Mouse (Mus musculus): ENCODE data around the gene Suclg2. TPM values are rescaled to one million over a fixed set of nuclear protein-coding genes. Genes with fewer than 3 reads are reported as not detected.

Gene Suclg2
- polyA plus RNA-seq, 1 experiment, result 16.2 TPM

DNA sequence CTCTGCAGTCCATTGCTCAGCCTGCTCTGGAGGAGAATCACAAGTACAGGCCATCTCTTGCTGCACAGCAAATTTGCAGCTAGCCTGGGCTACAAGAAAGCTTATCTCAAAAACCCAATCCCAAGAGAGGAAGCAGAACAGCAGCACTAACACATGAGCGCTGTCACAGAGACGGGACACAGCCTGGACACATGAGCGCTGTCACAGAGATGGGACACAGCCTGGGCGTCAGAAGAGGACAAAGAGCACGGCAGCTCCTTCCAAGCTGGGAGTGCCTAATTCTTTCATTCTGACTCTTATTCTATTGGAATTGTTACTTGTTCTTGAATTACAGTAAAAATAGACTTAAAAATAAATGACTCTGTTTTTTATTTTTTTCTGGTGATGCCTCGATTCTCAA lies 126.2 kb downstream of the Suclg2 start:
- no peak overlapping the region for H3K4me3 ChIP-seq (replicated peaks; ENCODE audit: insufficient read depth, low read depth, low read length)
- H3K27ac ChIP-seq (ENCODE audit: insufficient read depth, low read length), result no peak overlapping the region
- 96% methylated on average over 6 of the region's 6 CpGs for WGBS
- no peak for DNase-seq
- TF ChIP-seq POLR2A (IDR thresholded peaks at IDR 0.05; ENCODE audit: borderline replicate concordance, insufficient read depth, low read length) (no peak), CTCF (IDR thresholded peaks at IDR 0.05; ENCODE audit: borderline replicate concordance, insufficient read depth, low read depth, low read length) (no peak)
- H3K4me1 ChIP-seq (ENCODE audit: control insufficient read depth, insufficient read depth, low read length), result no peaks in the 10 kb centered on the region
- no peaks in the 10 kb centered on the region for H3K27me3 ChIP-seq (ENCODE audit: control insufficient read depth, insufficient read depth, low read length)

DNA sequence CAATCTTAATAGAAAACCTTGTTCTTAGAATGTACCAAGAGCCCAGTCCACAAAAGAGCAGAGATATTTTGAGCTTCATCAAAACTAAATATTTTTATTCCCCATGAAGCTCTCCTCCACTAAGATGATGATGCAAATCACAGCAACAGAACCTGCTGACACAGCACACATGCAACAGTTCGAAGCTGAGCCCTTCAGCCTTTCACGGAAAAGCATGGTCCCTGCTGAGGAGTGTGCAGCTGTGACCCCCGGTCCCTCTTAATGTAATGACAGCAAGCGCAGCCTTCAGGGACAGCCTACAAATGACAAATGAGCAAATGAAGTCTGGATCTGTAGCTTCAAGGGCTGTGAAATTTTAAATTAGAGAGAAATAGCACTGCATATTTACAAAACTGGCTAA lies 128.1 kb downstream of the Suclg2 start:
- DNase-seq, result no peak
- Histone ChIP-seq H3K4me3 (replicated peaks; ENCODE audit: insufficient read depth, low read depth, low read length) (no peak overlapping the region), H3K27me3 (ENCODE audit: control insufficient read depth, insufficient read depth, low read length) (no peaks in the 10 kb centered on the region), H3K4me1 (ENCODE audit: control insufficient read depth, insufficient read depth, low read length) (no peaks in the 10 kb centered on the region), H3K27ac (ENCODE audit: insufficient read depth, low read length) (no peak overlapping the region)
- TF ChIP-seq CTCF (IDR thresholded peaks at IDR 0.05; ENCODE audit: borderline replicate concordance, insufficient read depth, low read depth, low read length) (no peak), POLR2A (IDR thresholded peaks at IDR 0.05; ENCODE audit: borderline replicate concordance, insufficient read depth, low read length) (no peak)
- WGBS, result 43% methylated on average over 4 of the region's 4 CpGs

DNA sequence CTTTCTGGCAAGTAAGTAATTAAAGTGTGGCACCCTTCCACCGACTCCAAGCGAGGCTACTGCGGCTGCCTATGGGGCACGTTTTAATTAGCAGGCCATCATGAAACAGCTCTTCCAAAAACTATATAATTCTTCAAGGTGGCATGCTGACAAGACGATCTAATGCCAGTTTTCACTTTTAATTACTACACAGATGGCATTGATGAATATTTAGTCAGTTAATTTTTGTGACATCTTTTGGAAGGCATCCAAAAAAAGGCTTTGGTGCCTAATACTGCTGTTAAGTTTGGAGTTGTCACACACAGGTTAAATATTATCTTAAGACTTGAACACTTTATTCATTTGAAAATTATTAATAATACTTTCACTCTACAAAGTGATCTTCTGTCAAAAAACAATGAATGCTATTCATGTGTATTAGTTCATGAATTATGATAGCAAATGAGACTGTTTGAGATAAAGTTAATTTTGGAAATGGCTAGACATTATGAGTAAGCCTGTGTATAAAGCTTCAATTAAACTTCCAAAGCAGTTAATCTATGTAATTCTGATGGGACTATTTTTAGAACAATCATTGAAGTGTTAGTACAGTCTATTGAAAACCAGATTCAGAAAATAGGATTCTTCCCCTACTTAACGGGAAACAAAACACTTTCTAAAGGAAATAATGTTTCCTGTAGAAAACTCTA lies 131.3 kb downstream of the Suclg2 start:
- no peak overlapping the region for H3K27ac ChIP-seq (ENCODE audit: insufficient read depth, low read length)
- DNase-seq, result no peak
- H3K4me1 ChIP-seq (ENCODE audit: control insufficient read depth, insufficient read depth, low read length), result no peaks in the 10 kb centered on the region
- TF ChIP-seq POLR2A (IDR thresholded peaks at IDR 0.05; ENCODE audit: borderline replicate concordance, insufficient read depth, low read length) (no peak), CTCF (IDR thresholded peaks at IDR 0.05; ENCODE audit: borderline replicate concordance, insufficient read depth, low read depth, low read length) (no peak)
- no peak overlapping the region for H3K4me3 ChIP-seq (replicated peaks; ENCODE audit: insufficient read depth, low read depth, low read length)
- H3K27me3 ChIP-seq (ENCODE audit: control insufficient read depth, insufficient read depth, low read length), result no peaks in the 10 kb centered on the region
- WGBS, result 23% methylated on average over 6 of the region's 6 CpGs

DNA sequence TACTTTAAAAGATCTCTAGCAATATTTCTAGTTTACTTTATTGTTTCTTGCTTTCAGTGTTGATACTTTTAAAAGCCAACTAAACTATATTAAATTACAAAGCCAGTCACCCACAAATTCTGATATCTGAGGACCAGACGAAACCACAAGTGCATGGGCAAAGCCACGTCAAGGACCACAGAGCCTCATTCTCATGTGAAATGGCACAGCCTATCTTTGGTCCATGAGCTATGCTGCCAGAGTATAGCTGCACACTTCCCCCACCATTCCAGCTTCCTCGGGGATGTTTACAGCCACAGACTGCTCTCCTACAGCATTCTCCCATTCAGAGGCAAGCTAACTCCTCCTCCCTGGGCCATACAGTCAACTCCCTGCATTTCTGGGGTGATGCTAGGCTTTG lies 136.7 kb downstream of the Suclg2 start:
- 87% methylated on average over 3 of the region's 3 CpGs for WGBS
- no peak overlapping the region for H3K27ac ChIP-seq (ENCODE audit: insufficient read depth, low read length)
- H3K4me3 ChIP-seq (replicated peaks; ENCODE audit: insufficient read depth, low read depth, low read length), result no peak overlapping the region
- TF ChIP-seq CTCF (IDR thresholded peaks at IDR 0.05; ENCODE audit: borderline replicate concordance, insufficient read depth, low read depth, low read length) (no peak), POLR2A (IDR thresholded peaks at IDR 0.05; ENCODE audit: borderline replicate concordance, insufficient read depth, low read length) (no peak)
- DNase-seq, result no peak
- no peaks in the 10 kb centered on the region for H3K4me1 ChIP-seq (ENCODE audit: control insufficient read depth, insufficient read depth, low read length)
- peaks cover 2% of the 10 kb centered on the region; the same call in 1 of the 2 replicates for H3K27me3 ChIP-seq (ENCODE audit: control insufficient read depth, insufficient read depth, low read length)

DNA sequence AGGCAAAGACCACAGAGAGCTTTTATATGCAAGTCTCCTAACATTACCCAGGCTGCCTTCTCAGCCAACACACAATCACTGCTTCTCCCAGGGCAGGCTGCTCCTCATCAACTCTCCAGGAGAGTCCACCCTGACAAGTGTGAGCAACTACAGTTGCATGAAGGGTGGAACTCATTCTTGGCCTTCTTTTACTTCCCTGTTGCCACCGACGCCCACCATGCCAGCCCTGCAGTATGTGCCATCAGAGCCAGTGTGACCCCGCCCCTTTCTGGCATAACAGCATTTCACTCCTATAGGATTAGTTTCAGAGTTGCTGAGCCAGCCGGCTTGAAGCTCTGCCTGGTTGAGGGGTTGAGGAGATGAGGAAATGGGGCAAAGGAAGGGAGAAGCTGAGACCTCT lies 138.8 kb downstream of the Suclg2 start:
- no peak for DNase-seq
- TF ChIP-seq CTCF (IDR thresholded peaks at IDR 0.05; ENCODE audit: borderline replicate concordance, insufficient read depth, low read depth, low read length), result no peak
- TF ChIP-seq POLR2A (IDR thresholded peaks at IDR 0.05; ENCODE audit: borderline replicate concordance, insufficient read depth, low read length), result no peak
- H3K4me1 ChIP-seq (ENCODE audit: control insufficient read depth, insufficient read depth, low read length), result no peaks in the 10 kb centered on the region
- H3K27me3 ChIP-seq (ENCODE audit: control insufficient read depth, insufficient read depth, low read length), result peaks cover 2% of the 10 kb centered on the region; the same call in 1 of the 2 replicates
- H3K4me3 ChIP-seq (replicated peaks; ENCODE audit: insufficient read depth, low read depth, low read length), result no peak overlapping the region
- WGBS, result 30% methylated on average over 4 of the region's 4 CpGs
- no peak overlapping the region for H3K27ac ChIP-seq (ENCODE audit: insufficient read depth, low read length)

DNA sequence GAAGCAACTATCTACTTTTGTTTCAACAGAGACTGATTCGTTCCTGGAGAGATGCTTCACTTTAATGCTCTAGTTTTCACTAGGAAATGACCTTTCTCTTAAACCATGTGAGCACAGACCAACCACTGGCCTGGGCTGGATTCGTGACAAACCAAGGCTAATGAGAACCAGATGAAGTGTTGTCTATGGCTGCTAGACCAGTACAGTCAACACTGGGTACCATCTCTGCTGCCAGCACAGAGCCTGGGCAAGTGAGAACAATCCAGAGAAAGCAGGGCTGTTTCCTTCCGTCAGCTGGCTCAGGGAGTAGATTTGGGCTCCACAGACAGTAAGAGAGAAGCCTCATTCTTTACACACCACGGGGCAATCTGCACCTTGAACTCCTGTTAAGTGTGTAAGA lies 143.1 kb downstream of the Suclg2 start:
- no peak for DNase-seq
- Histone ChIP-seq H3K4me3 (replicated peaks; ENCODE audit: insufficient read depth, low read depth, low read length) (no peak overlapping the region), H3K4me1 (ENCODE audit: control insufficient read depth, insufficient read depth, low read length) (no peaks in the 10 kb centered on the region), H3K27ac (ENCODE audit: insufficient read depth, low read length) (no peak overlapping the region), H3K27me3 (ENCODE audit: control insufficient read depth, insufficient read depth, low read length) (peaks cover 2% of the 10 kb centered on the region; the same call in 1 of the 2 replicates)
- TF ChIP-seq CTCF (IDR thresholded peaks at IDR 0.05; ENCODE audit: borderline replicate concordance, insufficient read depth, low read depth, low read length) (no peak), POLR2A (IDR thresholded peaks at IDR 0.05; ENCODE audit: borderline replicate concordance, insufficient read depth, low read length) (no peak)
- 30% methylated on average over 4 of the region's 4 CpGs for WGBS

DNA sequence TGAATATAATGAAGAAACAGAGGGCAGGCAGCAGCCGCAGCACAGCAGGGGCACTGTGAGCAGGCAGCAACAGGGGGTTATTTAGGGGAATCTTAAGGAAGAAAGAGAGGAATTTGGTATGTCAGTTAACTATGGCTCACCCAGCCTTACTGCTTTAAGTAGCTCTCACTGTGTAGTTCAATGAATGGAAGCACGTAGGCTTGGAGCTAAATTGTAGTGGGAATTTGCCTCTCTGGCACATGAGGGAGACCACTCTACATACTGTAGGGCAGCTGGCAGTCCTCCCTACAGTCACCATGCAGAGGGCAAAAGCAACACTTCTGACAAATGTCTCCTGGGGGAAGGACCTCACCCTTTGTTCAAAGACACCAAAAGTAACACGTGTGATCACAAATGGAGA lies 143.7 kb downstream of the Suclg2 start:
- DNase-seq, result no peak
- no peak overlapping the region for H3K27ac ChIP-seq (ENCODE audit: insufficient read depth, low read length)
- no peaks in the 10 kb centered on the region for H3K4me1 ChIP-seq (ENCODE audit: control insufficient read depth, insufficient read depth, low read length)
- H3K27me3 ChIP-seq (ENCODE audit: control insufficient read depth, insufficient read depth, low read length), result peaks cover 2% of the 10 kb centered on the region; the same call in 1 of the 2 replicates
- TF ChIP-seq CTCF (IDR thresholded peaks at IDR 0.05; ENCODE audit: borderline replicate concordance, insufficient read depth, low read depth, low read length) (no peak), POLR2A (IDR thresholded peaks at IDR 0.05; ENCODE audit: borderline replicate concordance, insufficient read depth, low read length) (no peak)
- no peak overlapping the region for H3K4me3 ChIP-seq (replicated peaks; ENCODE audit: insufficient read depth, low read depth, low read length)
- WGBS, result 44% methylated on average over 3 of the region's 3 CpGs

DNA sequence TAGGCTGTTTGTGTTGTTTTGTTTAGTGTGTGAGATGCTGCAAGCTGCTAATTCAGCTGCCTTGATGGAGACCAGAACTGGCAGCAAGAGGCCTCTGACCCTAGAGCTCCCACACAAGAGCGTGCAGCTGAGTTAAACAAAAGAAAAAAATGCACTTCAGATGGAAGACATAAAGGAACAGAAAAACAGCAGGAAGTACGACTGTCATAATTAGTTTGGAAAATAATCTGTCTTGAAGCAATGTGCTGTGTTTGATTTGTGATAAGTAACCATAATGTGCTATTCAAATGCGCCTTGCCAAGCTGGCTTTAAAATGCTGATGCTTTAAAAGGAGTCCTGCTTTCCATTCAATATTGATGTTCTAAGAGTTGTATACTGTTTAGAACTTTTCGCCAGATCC lies 144.2 kb downstream of the Suclg2 start:
- 62% methylated on average over 4 of the region's 4 CpGs for WGBS
- no peak for DNase-seq
- TF ChIP-seq POLR2A (IDR thresholded peaks at IDR 0.05; ENCODE audit: borderline replicate concordance, insufficient read depth, low read length) (no peak), CTCF (IDR thresholded peaks at IDR 0.05; ENCODE audit: borderline replicate concordance, insufficient read depth, low read depth, low read length) (no peak)
- Histone ChIP-seq H3K27me3 (ENCODE audit: control insufficient read depth, insufficient read depth, low read length) (peaks cover 2% of the 10 kb centered on the region; the same call in 1 of the 2 replicates), H3K4me1 (ENCODE audit: control insufficient read depth, insufficient read depth, low read length) (no peaks in the 10 kb centered on the region), H3K4me3 (replicated peaks; ENCODE audit: insufficient read depth, low read depth, low read length) (no peak overlapping the region), H3K27ac (ENCODE audit: insufficient read depth, low read length) (no peak overlapping the region)

All from cerebellum, adult 2 months (tissue).